Mouse (Mus musculus) hematopoietic stem cell, adult 5-6 weeks (primary cell): ENCODE results near the gene 4930415O20Rik. TPM values are rescaled to one million over a fixed set of nuclear protein-coding genes. Genes with fewer than 3 reads are reported as not detected.

Experiments
- ATAC-seq, 2 experiments: fragments of 125-278 bp in 1 of 2; replicated peaks in 1 of 2; 2 replicates each; pipeline ENCODE4 v1.8.0; 2016 to 2017; ENCODE audit warnings: inconsistent platforms in 2 of 2, mild to moderate bottlenecking in 2 of 2, moderate number of reproducible peaks in 2 of 2, low read depth in 1 of 2, moderate TSS enrichment in 1 of 2; ENCODE audit not compliant: low FRiP score in 2 of 2, poor library complexity in 2 of 2, severe bottlenecking in 2 of 2, insufficient read depth in 1 of 2, low TSS enrichment in 1 of 2
- total RNA-seq: library from RNA; stranded (forward); fragments of 172-1452, 232-1000 nt; gene quantifications from 2 replicates; pipeline ENCODE4 v1.2.3, GENCODE M21; 2017

The 4930415O20Rik gene
- not detected in 2 replicates for total RNA-seq

- ATAC-seq, result no peak
Measured at GRCm38 (mm10) chr15:98570873-98571538, at the start of gene 4930415O20Rik, which contains the start of gene Ccnt1. TSS of gene 4930415O20Rik (plus strand) at chr15:98571004. TSS of gene Ccnt1 (minus strand) at chr15:98570923.

DNA sequence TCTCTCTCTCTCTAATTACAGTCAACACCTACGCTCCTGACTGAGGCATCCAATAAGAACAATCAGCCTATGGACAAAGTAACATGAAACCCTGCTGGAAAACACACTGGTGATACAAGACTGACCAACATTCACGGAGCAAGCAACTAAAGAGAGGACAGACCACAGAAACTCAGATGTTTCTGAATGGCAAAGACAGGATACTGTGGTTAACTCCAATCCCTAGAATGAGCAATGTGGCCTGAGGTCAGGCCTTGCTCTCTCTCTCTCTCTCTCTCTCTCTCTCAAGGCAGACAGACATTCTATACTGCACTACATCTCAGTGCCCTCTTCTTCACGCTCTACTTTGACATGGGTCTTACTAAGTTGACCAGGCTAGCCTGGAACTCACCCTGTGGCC lies 49.6 kb upstream of the 4930415O20Rik start:
- no peak for ATAC-seq

DNA sequence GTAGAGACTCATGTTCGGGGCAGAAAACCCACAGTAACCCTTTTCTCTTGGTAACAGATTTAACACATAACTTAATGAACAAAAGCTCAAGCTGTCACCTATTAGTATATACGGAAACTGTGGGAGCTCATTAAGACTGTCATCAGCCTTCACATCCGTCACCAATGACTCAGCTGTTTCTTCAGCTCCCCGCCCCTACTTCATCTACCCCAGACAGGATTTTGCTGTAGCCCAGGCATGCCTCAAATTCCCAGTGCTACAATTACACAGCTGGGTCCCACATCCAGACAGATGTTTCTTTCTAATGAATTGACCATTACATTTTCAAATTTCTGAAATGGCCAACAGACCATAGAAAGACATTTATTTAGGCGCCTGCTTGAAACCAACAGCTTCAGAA lies 44.7 kb upstream of the 4930415O20Rik start:
- no peak; a peak in 1 of 4 replicates for ATAC-seq

DNA sequence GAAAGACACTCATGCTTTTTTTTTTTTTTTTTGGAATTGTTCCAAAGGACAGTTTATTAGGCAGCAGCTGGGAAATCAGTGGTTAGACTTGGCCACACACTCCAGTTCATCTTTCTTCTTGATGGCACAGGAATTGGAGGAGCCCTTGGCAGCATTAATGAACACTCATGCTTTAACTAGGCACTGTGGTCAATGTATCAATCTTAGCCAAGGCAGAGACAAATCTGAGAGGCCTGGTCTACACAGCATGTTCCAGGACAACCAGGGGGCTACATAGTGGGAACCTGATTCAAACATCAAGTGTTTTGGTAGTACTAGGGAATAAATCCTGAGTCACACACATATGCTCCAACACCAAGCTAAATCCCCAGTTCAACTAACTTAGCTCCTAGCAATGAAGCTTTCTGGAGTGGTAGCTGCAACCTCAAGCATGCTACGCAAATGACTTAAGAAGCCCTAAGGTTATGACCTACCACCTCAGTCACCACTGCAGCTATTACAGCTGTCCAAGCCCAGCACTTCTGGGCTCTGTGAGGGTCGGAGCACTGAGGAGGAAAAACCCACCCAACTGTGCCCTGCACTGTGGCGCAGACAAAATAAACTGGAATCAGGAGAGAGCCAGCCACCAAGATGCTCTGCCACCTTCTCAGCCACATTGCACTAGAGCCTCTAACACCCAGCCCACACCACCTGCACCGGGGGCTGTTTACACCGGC lies 43.6 kb upstream of the 4930415O20Rik start:
- no peak for ATAC-seq

- no peak for ATAC-seq
Measured at GRCm38 (mm10) chr15:98528066-98528563, 42.7 kb upstream of the 4930415O20Rik start.

DNA sequence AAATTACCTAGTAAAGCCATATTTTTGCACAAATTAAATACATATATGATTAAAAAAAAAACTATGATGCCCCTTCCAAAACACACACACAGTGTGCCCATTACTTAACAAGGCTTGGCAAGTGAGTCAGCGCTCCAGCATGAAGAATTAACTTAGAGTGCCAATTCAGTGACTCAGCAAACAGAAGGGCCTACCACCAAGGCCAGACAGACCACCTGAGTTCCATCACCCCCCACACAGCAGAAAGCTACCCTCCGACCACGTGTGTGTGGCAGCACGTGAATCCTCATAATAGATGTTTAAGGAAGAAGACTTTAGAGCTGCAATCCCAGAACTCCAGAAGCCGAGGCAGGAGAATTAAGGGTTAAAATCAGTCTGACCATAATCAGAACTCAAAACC lies 38.5 kb upstream of the 4930415O20Rik start:
- ATAC-seq, result no peak

- ATAC-seq, result no peak
Measured at GRCm38 (mm10) chr15:98533035-98533531, 37.7 kb upstream of the 4930415O20Rik start.

GRCm38 (mm10) chr15:98533881-98534627 lies 36.8 kb upstream of the 4930415O20Rik start, which contains the start of gene Kansl2:
TSS of gene Kansl2 (minus strand) at chr15:98534264.
- ATAC-seq, result peak; percentile 100

- ATAC-seq, result no peak
Measured at GRCm38 (mm10) chr15:98535921-98536320, 34.9 kb upstream of the 4930415O20Rik start.

DNA sequence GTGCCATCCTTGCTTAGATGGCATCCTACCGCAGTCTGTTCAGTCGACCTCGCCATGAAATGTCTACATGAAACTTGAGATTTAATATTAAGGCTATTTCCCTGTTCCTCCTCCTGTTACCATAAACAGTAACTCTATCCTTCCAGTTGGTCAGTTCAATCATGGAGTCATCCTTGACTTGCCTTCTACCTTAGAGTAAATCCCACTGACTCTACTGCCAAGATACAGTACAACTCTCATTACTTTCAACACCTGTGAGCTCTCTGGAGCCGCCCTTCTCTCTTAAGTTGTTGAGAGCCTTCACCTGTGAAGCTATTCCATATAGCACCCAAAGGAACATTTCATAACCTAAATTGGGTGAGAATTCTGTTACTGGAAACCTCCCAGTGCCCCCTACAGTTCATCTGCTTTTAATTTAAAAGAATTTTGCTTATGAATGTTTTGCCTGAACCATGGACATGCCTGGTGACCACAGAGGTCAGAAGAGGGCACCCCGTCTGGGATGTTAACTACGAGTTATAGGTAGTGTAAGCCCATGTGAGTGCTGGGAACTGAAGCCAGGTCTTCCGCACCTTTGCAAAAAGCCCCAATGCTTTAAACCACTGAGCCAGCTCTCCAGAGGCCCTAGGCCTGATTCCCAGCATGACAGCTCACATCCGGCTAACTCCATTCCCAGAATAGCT lies 33.8 kb upstream of the 4930415O20Rik start:
- no peak for ATAC-seq

DNA sequence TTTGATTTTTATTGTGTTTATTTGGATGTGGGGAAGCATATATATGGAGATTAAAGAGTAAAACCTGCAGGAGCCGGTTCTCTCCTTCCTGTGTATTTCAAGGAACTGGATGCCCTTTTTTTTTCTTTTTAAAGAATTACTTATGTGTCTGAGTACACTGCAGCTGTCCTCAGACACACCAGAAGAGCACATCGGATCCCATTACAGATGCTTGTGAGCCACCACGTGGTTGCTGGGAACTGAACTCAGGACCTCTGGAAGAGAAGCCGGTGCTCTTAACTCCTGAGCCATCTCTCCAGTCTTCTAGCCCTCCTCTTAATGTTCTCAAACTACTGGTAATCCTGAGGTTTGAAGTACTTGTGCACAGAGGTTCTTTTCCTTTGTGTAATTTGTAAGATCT lies 32.9 kb upstream of the 4930415O20Rik start:
- ATAC-seq, result no peak

GRCm38 (mm10) chr15:98541064-98541463 lies 29.7 kb upstream of the 4930415O20Rik start:
- no peak; a peak in 1 of 4 replicates for ATAC-seq

- no peak for ATAC-seq
Measured at GRCm38 (mm10) chr15:98543341-98543740, 27.5 kb upstream of the 4930415O20Rik start.

GRCm38 (mm10) chr15:98545151-98545550 lies 25.7 kb upstream of the 4930415O20Rik start:
- no peak for ATAC-seq

DNA sequence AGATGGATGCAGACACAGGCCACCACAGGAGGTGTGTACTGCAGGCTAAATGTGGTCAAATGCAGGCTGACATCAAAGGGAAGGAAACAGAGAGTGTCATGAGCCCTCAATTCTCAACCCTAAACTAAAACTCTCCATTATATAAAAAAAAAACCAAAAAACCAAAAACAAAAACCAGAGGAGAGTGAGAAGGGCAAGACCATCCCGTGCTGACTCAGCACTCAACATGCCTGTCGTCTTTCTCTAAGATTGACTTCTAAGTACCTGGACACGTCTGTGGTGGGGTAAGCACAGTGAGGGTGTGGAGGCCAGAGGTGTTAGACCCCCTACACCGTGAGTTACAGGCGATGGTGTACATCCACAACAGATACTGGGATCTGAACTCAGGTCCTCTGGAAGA lies 24.0 kb upstream of the 4930415O20Rik start:
- no peak for ATAC-seq

DNA sequence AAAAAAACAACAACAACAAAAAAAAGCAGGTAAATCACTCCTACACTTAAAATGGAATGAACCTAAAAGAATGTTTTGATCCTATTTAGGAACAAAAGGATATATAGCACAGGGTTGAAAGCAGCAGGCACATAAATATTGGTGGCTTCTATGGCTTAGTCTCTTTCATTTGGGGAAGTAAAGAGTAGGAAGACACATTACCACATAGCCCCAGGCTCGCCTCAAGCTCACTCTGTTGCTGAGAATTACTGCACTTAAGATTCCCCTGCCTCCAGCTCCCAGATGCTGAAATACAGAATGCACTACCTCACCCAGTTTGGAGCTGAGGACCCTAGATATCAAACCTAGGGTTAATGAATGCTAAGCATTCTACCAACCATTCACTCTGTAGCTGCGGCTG lies 18.0 kb upstream of the 4930415O20Rik start:
- no peak for ATAC-seq

DNA sequence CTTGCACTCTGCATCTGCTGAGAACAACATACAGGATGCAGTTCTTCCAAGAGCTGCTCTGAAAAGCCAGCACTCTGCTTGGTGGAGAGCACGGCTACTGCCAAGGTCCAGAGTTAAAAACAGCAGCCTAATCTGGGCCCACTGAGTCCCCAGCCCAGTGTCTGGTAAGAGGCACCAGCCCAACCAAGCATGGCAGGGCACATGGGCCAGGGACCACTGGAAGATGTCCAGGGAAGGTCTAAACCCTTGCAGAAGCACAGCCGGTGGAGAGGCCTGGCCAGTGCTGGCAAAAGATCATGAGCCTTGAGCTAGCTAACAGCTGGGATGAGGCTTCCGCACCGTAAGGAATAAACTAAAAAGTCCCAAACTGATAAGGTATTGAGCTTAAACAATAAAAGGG lies 14.9 kb upstream of the 4930415O20Rik start:
- ATAC-seq, result no peak
